Mouse (Mus musculus) embryo, embryonic 9.5 days (tissue): ENCODE results near the gene Dock8.
A peak's percentile ranks its signal among the peaks of the same experiment; 100 is the strongest.

Experiments
- DNase-seq: peaks from one replicate; pipeline ENCODE4 v3.0.0-alpha.2; 2017; ENCODE audit errors: extremely low spot score

Gene Dock8

DNA sequence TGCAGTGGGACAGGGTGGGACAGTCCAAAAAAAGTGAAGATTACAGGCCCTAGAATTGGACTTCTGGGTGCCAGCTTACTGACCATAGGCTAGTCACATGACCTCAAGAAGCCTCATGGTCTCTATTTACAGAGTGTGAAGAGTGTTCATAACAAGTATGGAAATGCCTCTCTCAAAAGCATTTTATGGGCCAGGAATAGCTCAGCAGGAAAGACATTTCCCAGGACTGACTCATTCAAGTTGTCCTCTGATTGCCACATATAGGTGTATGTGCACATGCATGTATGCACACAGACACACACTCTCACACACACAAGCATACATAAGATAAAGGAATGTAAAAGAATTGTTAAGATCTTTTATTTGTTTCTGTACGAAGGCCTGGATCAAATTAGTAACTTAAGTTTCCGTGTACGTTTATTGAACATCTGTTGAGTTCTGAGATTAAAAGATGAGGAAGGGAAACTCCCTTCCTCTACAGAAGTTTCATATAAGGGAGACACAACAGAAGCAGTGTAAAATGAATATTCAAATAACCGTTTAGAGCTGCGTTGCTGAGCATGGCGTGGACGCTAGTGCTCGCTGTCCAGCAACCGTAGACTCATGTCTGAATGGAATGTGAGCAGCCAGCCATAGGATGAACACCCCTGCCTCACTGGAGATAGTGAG lies 63.0 kb downstream of the Dock8 start:
- DNase-seq = no peak

- DNase-seq = no peak
These were observed 63.5 kb downstream of the Dock8 start for GRCm38 (mm10) chr19:25062857-25063240.

DNA sequence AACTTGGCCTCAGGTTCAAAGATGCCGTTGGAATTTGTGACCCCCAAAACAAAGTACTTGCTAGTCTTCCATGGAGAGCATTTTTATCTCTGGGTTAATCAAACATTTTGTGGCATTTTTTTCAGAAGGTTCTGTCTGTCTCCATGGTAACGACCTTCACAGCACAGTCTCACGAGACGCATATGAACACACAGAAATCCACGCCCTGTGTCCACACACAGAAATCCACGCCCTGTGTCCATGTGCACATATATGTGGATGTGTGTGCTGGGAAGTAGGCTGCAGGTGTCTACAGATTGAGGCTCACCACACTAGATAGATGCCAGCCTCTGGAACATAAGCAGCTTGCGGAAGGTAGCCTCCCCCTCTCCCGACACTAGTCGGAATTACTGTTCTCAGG lies 66.9 kb downstream of the Dock8 start:
- DNase-seq = no peak

GRCm38 (mm10) chr19:25068518-25068917 lies 69.2 kb downstream of the Dock8 start:
- DNase-seq = no peak

GRCm38 (mm10) chr19:25072521-25072920 lies 73.2 kb downstream of the Dock8 start:
- no peak for DNase-seq

- no peak for DNase-seq
These were observed 75.4 kb downstream of the Dock8 start for GRCm38 (mm10) chr19:25074741-25075140.

- DNase-seq = no peak
These were observed 78.3 kb downstream of the Dock8 start for GRCm38 (mm10) chr19:25077636-25078035.

- no peak for DNase-seq
These were observed 78.8 kb downstream of the Dock8 start for GRCm38 (mm10) chr19:25078130-25078529.

- DNase-seq = no peak
These were observed 80.8 kb downstream of the Dock8 start for GRCm38 (mm10) chr19:25080166-25080565.

- DNase-seq = no peak
These were observed 83.5 kb downstream of the Dock8 start for GRCm38 (mm10) chr19:25082839-25083238.

DNA sequence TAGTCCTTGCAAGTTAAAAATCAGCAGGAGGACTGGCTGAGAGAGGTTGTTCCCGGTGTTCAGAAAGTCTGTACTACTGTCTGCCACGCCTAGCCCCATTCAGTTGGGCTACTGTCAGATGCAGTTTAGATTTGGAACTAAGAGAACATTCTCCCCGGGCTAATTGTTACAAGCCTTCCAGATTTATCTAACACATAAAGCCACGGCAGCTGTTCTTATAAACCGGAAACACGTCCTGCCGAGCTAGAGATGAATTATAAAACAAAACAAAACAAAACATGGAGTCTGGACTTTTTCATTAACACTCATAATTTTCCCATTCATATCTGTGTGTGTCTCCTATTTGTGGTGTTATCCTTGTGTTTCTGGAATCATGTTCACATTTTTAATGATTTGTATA lies 87.8 kb downstream of the Dock8 start:
- DNase-seq = no peak

DNA sequence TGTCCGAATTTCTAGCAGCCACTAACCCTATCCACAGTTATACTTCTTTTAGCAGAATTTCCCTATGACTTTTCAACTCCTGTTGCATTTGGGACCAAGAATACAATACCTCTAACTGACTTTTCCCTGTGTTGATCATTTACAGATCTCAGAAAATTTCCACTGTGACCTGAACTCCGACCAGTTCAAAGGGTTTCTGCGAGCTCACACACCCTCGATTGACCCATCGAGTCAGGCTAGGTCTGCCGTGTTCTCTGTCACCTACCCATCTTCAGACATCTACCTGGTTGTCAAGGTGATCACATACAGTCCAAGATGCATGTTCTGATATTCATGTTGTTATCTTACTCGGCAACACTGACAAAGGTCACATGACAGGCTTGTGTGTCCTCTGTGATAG lies 90.4 kb downstream of the Dock8 start:
- no peak for DNase-seq

DNA sequence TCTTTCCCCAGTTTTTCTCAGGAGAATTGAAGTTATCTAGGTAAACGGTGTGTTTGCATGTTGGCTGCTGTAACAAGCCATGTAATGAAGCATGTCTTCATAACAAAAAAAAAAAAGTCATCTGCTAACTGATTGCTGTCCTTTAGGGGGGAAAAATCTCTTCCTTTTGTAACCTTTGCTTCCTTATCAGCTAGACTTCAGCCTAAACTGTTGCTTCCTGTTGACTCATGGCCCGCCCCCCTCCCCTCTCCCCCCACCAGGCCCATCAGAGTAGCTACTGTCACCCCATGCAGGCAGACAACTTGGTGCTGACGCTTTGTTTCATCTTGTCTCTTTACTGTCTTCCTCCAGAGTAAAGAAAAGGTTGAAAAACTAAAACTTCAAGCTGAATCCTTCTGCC lies 95.8 kb downstream of the Dock8 start:
- no peak for DNase-seq

- no peak for DNase-seq
These were observed 97.0 kb downstream of the Dock8 start for GRCm38 (mm10) chr19:25096316-25096715.

DNA sequence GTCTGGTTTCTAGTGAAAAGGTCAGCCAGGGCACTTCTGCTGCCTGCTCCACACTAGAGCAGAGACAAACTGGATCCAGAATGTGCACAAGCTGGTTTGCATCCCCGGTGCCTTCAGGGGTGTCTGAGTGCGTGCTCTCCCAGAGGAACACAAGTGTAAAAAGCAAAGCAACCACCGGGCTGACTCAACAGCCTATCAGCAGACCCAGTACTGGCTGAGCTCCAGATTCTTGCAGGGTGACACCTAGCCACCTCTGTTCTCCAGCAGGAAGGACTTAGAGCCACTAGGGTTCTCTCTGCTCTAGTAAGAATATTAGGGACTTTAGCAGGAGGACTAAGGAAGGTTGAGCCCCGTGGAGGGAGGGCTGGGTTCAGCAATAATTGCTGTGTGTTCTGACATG lies 97.7 kb downstream of the Dock8 start:
- DNase-seq = no peak

- no peak for DNase-seq
These were observed 98.2 kb downstream of the Dock8 start for GRCm38 (mm10) chr19:25097506-25097905.

DNA sequence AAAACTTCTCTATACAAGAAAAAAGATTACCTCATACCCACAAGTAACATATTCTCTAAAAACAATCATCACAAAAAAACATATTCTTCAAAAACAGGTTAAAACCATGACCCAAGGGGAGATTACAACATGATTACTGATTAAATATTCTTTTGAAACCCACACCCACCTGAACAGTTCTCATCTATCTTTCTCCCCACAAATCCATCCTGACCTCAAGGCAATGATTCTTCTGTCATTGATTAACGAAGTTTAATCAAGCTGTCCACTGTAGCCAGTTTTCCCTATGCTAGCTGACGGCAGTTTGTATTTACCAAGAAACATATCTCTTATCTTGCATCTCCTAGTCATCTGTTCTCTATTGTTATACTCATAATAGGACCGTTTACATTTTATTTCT lies 98.6 kb downstream of the Dock8 start:
- DNase-seq = no peak

GRCm38 (mm10) chr19:25098941-25099340 lies 99.6 kb downstream of the Dock8 start:
- DNase-seq = no peak

- no peak for DNase-seq
These were observed 106.3 kb downstream of the Dock8 start for GRCm38 (mm10) chr19:25105682-25106081.

DNA sequence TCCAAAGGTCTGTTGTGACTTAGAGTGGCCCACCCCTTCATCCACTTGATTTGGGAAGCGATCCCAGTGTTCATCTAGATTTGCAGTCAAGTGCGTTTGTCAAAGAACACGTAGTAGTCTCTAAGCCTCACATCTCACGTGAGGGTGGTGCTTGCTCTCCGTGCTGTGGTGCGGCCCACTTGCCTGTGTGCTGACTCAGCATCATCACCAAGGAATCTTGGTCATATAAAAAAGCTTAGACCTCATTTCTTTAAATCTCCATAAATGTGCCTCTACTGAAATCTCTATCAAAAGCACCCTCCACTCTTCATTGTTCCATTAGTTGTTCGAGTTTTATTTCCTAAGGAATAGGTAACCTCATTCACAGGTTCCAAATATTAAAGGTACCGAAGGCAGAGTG lies 107.0 kb downstream of the Dock8 start:
- DNase-seq = no peak

DNA sequence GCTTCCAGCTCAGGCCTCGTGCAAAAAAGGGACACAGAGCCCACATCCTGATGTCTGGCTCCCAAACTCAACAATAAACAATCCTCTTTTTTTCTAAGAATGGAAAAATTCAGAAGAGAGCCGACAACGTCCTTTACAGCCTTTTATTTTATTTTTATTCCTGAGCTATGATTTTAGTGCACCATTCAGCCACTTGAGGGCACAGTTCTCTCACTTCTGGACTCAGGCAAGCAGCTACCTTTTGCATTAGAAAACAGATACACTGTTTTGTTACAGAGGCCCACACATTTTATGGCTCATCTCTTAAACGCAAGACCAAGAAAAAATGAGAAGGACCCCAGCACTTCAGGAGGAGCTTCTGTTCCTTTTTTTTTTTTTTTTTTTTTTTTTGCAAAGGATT lies 108.1 kb downstream of the Dock8 start:
- peak; percentile 34 for DNase-seq

DNA sequence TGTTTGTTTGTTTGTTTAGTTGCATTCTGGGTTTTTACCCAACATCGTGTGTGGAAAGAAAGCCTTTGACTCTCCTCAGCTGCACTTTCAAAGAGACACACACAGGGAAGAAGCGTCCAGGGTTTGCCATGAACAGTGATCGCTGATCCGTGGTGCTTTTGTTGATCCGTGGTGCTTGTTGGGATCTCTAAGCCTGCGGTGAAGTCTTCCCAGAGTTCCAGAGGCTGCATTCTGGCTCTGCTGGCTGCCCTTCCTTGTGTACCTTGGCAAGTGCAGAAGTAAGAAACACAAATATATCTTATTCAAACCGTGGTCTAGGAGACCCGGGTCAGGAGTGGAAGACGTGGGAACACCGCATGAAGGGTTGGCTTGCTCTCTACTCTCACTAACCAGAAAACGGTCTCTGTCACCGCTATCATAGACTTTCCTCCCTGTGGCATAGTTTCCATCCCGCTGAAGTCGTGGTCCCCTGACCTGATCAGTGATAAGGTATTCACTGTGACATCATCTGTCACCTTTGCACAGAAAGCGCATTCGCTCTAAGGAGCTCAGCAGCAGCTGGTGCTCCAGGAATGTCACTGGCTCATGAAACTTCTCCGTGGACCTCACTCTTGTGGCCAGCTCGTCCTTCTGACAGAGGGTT lies 112.4 kb downstream of the Dock8 start:
- DNase-seq = no peak

DNA sequence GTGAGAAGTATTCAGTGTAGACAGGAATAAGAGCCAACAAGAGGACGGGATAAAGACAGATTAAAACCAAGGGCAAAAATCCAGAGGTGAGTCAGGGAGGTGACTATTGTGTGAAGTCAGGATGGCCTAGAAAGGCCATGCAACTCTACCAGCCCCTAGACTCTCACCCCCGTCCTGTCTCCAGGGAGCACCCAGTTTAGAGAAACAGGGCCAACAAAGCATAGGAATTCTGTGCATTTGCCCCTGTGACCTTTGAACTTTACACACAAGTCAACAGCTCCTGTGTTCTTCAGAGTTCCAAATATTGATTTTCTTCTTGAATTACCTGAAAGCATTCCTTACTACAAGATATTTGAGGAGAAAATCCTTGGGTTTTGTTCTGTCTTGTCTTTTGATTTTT lies 117.6 kb downstream of the Dock8 start:
- DNase-seq = no peak

GRCm38 (mm10) chr19:25122417-25122816 lies 123.1 kb downstream of the Dock8 start:
- DNase-seq = no peak
